Mouse (Mus musculus) intestine, embryonic 16.5 days (tissue): ENCODE measurements at regions not wholly inside any gene's neighbourhood (a gene's known extent, or its start where the extent isn't known, plus 50 kb on each side); places are given as distances from the start of the nearest gene placed in this dataset.

Source experiments
- ATAC-seq: fragments of 200-750 bp; cut with Nextera tagmentation; 2 replicates; pipeline ENCODE4 v1.8.0; 2017; ENCODE audit warnings: moderate TSS enrichment, moderate library complexity
- H3K27ac ChIP-seq: fragments of 300-500 bp; sonication (generic); 2 replicates; pipeline ENCODE4 v1.5.1; 2014; ENCODE audit warnings: mild to moderate bottlenecking, low read length
- H3K27me3 ChIP-seq: fragments of 300-500 bp; sonication (generic); replicated peaks from 2 replicates; pipeline ENCODE4 v1.6.1; 2014; ENCODE audit warnings: low read length, control low read depth, mixed read lengths; ENCODE audit not compliant: control insufficient read depth, insufficient read depth
- H3K36me3 ChIP-seq: fragments of 300-500 bp; sonication (generic); 2 replicates; pipeline ENCODE4 v1.6.1; 2014; ENCODE audit warnings: low read length, control low read depth; ENCODE audit not compliant: control insufficient read depth, insufficient read depth
- H3K4me1 ChIP-seq: fragments of 300-500 bp; sonication (generic); 2 replicates; pipeline ENCODE4 v1.6.1; 2014; ENCODE audit warnings: low read length, control low read depth, mixed read lengths; ENCODE audit not compliant: control insufficient read depth, insufficient read depth
- H3K4me2 ChIP-seq: fragments of 300-500 bp; sonication (generic); 2 replicates; pipeline ENCODE4 v1.6.1; 2014; ENCODE audit warnings: low read depth, low read length, control low read depth
- H3K4me3 ChIP-seq: fragments of 300-500 bp; sonication (generic); 2 replicates; pipeline ENCODE4 v1.5.1; 2014; ENCODE audit warnings: mild to moderate bottlenecking, low read length
- H3K9ac ChIP-seq: fragments of 300-500 bp; sonication (generic); 2 replicates; pipeline ENCODE4 v1.6.1; 2014; ENCODE audit warnings: low read depth, low read length
- H3K9me3 ChIP-seq: fragments of 300-500 bp; sonication (generic); 2 replicates; pipeline ENCODE4 v1.6.1; 2016; ENCODE audit warnings: low read length, control low read depth; ENCODE audit not compliant: control insufficient read depth
- WGBS: fragments of 180-500 bp; shearing (Covaris S2); extraction: QIAGEN DNeasy Blood & Tissue Kit; methylation state at CpG from one replicate; pipeline ENCODE4 v1.1.7; 2014; 5-methylcytosine and 5-hydroxymethylcytosine counted together

- no peaks in the 10 kb centered on the region for H3K9me3 ChIP-seq
- no peak for ATAC-seq
- no peaks in the 10 kb centered on the region for H3K36me3 ChIP-seq
- no peak overlapping the region for H3K4me3 ChIP-seq
- no peak overlapping the region for H3K27ac ChIP-seq
- H3K27me3 ChIP-seq: no peaks in the 10 kb centered on the region
- peaks cover 3% of the 10 kb centered on the region; the same call in 1 of the 2 replicates for H3K4me1 ChIP-seq
- no peak overlapping the region for H3K4me2 ChIP-seq
- no peak overlapping the region for H3K9ac ChIP-seq
- 72% methylated on average over 2 of the region's 2 CpGs for WGBS
Observed at GRCm38 (mm10) chr15:61781531-61781930, 858.7 kb upstream of the A1bg start.

GRCm38 (mm10) chr15:61772996-61773395 lies 850.2 kb upstream of the A1bg start:
- H3K9me3 ChIP-seq: no peaks in the 10 kb centered on the region
- ATAC-seq: no peak

GRCm38 (mm10) chr15:61770721-61771542 lies 848.1 kb upstream of the A1bg start:
- Histone ChIP-seq H3K4me2 (no peak overlapping the region), H3K4me1 (0 out of 2 replicates have a peak, but pooled peaks cover 3% of the 10 kb centered on the region), H3K4me3 (no peak overlapping the region), H3K9ac (no peak overlapping the region), H3K36me3 (no peaks in the 10 kb centered on the region), H3K27ac (peak overlapping the region; percentile 78), H3K27me3 (no peaks in the 10 kb centered on the region), H3K9me3 (no peaks in the 10 kb centered on the region)
- ATAC-seq: peak; percentile 63
- 45% methylated on average over 14 of the region's 14 CpGs for WGBS

More at GRCm38 (mm10) chr15:61772996-61773395, 850.2 kb upstream of the A1bg start:
- H3K27me3 ChIP-seq: no peaks in the 10 kb centered on the region
- 0 out of 2 replicates have a peak, but pooled peaks cover 3% of the 10 kb centered on the region for H3K4me1 ChIP-seq
- 87% methylated on average over 4 of the region's 4 CpGs for WGBS
- H3K9ac ChIP-seq: no peak overlapping the region
- no peaks in the 10 kb centered on the region for H3K36me3 ChIP-seq
- H3K4me2 ChIP-seq: no peak overlapping the region
- H3K27ac ChIP-seq: no peak overlapping the region
- H3K4me3 ChIP-seq: no peak overlapping the region

GRCm38 (mm10) chr15:61766544-61767094 lies 843.8 kb upstream of the A1bg start:
- H3K9me3 ChIP-seq: no peaks in the 10 kb centered on the region
- H3K27ac ChIP-seq: no peak overlapping the region
- no peaks in the 10 kb centered on the region for H3K27me3 ChIP-seq
- WGBS: 49% methylated on average over 2 of the region's 2 CpGs
- H3K4me1 ChIP-seq: 0 out of 2 replicates have a peak, but pooled peaks cover 3% of the 10 kb centered on the region
- no peak overlapping the region for H3K4me2 ChIP-seq
- no peak overlapping the region for H3K4me3 ChIP-seq
- no peaks in the 10 kb centered on the region for H3K36me3 ChIP-seq
- ATAC-seq: no peak
- H3K9ac ChIP-seq: no peak overlapping the region

- WGBS: 74% methylated on average over 2 of the region's 2 CpGs
- no peak for ATAC-seq
- no peak overlapping the region for H3K4me3 ChIP-seq
Observed at GRCm38 (mm10) chr15:61753802-61754201, 831.0 kb upstream of the A1bg start.

GRCm38 (mm10) chr15:61723696-61724095 lies 800.9 kb upstream of the A1bg start:
- Histone ChIP-seq H3K9ac (no peak overlapping the region), H3K4me3 (no peak overlapping the region), H3K9me3 (no peaks in the 10 kb centered on the region), H3K27me3 (no peaks in the 10 kb centered on the region), H3K36me3 (no peaks in the 10 kb centered on the region), H3K4me2 (no peak overlapping the region), H3K4me1 (no peaks in the 10 kb centered on the region), H3K27ac (no peak overlapping the region)
- no peak for ATAC-seq
- WGBS: 43% methylated on average over 1 of the region's 1 CpGs

More at GRCm38 (mm10) chr15:61753802-61754201, 831.0 kb upstream of the A1bg start:
- Histone ChIP-seq H3K9me3 (no peaks in the 10 kb centered on the region), H3K9ac (no peak overlapping the region), H3K27me3 (no peaks in the 10 kb centered on the region), H3K4me1 (no peaks in the 10 kb centered on the region), H3K36me3 (no peaks in the 10 kb centered on the region), H3K4me2 (no peak overlapping the region), H3K27ac (no peak overlapping the region)

GRCm38 (mm10) chr15:61718486-61718885 lies 795.7 kb upstream of the A1bg start:
- H3K27me3 ChIP-seq: no peaks in the 10 kb centered on the region
- ATAC-seq: peak; percentile 42; the same call in 1 of the 2 replicates

GRCm38 (mm10) chr15:61717216-61717615 lies 794.4 kb upstream of the A1bg start:
- no peaks in the 10 kb centered on the region for H3K36me3 ChIP-seq
- WGBS: 76% methylated on average over 1 of the region's 1 CpGs
- no peak overlapping the region for H3K27ac ChIP-seq
- no peaks in the 10 kb centered on the region for H3K4me1 ChIP-seq
- H3K4me2 ChIP-seq: no peak overlapping the region
- ATAC-seq: no peak
- no peak overlapping the region for H3K9ac ChIP-seq
- no peak overlapping the region for H3K4me3 ChIP-seq
- H3K27me3 ChIP-seq: no peaks in the 10 kb centered on the region
- H3K9me3 ChIP-seq: no peaks in the 10 kb centered on the region

More at GRCm38 (mm10) chr15:61718486-61718885, 795.7 kb upstream of the A1bg start:
- H3K9ac ChIP-seq: no peak overlapping the region
- no peaks in the 10 kb centered on the region for H3K36me3 ChIP-seq
- no peak overlapping the region for H3K4me2 ChIP-seq
- no peak overlapping the region for H3K4me3 ChIP-seq
- no peak overlapping the region for H3K27ac ChIP-seq
- H3K4me1 ChIP-seq: no peaks in the 10 kb centered on the region
- no peaks in the 10 kb centered on the region for H3K9me3 ChIP-seq

- Histone ChIP-seq H3K9ac (no peak overlapping the region), H3K9me3 (no peaks in the 10 kb centered on the region), H3K36me3 (no peaks in the 10 kb centered on the region), H3K4me1 (no peaks in the 10 kb centered on the region), H3K27ac (no peak overlapping the region), H3K4me2 (no peak overlapping the region), H3K4me3 (no peak overlapping the region), H3K27me3 (no peaks in the 10 kb centered on the region)
- ATAC-seq: no peak
- 60% methylated on average over 2 of the region's 2 CpGs for WGBS
Observed at GRCm38 (mm10) chr15:61713953-61714352, 791.1 kb upstream of the A1bg start.
